Mouse (Mus musculus): ENCODE results near the gene Isy1.

Isy1 gene

DNA sequence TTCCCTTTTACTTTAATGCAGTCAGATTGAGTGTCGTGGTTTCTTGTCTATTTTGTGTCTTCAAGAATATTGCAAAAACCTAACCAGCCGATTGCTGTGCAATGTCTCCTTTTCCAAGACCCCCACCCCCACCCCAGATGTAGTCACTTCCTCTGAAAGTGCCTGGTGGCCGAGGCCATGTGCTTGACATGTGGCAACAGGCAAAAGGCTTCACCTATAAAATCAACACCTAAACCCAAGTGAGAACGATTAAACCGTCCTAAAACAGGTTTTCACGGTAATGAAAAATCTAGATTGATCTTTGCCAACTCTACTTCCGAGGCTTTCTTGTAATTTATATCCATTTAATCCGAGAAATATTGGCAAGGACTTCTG, 11.2 kb upstream of the Isy1 start:
- DNase-seq (ENCODE audit: low read depth) = no peak

GRCm38 (mm10) chr6:87846813-87847212, 8.2 kb upstream of the Isy1 start:
- no peak for DNase-seq (ENCODE audit: low read depth)

DNA sequence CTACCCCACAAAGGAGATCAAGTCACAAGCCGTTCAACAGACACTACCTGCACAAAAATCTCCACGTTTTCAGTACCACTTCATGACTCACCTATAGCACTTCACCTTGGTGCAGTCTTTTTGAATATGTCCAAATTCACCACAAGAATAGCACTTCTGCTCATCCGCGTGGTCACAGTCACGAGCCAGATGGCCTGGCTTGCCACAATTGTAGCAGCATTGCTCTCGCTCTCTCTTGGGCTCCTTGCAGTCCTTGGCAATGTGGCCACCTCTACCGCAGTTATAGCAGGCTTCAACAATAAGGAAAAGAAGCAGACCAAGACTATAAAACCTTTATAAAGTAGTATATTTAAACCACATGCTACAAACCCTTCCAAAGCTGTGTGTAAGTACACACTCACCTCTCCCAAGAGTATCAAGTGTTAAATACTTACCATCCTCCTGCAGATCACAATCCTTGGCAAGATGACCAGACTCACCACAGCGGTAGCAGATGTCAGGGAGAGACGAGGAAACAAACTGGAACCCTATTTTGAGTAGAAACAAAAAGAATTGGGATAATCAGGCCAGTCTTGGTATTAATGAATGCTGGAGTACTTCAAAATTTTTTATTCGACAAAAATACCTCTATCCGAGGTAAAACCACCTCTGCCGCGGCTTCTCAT, 6.6 kb upstream of the Isy1 start:
- no peak for DNase-seq (ENCODE audit: low read depth)

GRCm38 (mm10) chr6:87842254-87842653, 3.7 kb upstream of the Isy1 start:
- no peak for DNase-seq (ENCODE audit: low read depth)

- no peak for DNase-seq (ENCODE audit: low read depth)
Measured at GRCm38 (mm10) chr6:87841635-87842034, 3.0 kb upstream of the Isy1 start.

- no peak for DNase-seq (ENCODE audit: low read depth)
Measured at GRCm38 (mm10) chr6:87839797-87840341, 1.3 kb upstream of the Isy1 start.

DNA sequence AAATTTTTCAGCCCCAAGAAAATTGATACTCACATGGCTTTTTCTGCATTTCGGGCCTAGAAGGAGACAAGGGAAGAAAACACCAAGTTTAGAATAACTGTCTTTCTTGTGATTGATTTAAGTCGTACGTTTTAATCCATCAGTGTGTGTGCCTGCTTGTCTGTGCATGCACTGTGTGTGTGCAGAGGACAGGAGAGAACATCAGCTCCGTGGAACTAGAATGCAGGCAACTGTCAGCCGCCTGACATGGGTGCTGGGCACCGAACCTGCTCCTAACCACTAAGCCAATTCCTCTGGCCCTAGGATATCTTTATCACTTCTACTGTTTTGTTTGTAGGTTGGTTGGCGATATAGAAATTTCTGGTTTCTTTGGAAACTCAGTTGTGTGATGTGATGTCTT, 2.9 kb downstream of the Isy1 start, which contains the start of gene Gm45140:
Gene Gm45140 (minus strand): TSS at position 101 of the 400 bp plus-strand sequence.
- no peak for DNase-seq (ENCODE audit: low read depth)

DNA sequence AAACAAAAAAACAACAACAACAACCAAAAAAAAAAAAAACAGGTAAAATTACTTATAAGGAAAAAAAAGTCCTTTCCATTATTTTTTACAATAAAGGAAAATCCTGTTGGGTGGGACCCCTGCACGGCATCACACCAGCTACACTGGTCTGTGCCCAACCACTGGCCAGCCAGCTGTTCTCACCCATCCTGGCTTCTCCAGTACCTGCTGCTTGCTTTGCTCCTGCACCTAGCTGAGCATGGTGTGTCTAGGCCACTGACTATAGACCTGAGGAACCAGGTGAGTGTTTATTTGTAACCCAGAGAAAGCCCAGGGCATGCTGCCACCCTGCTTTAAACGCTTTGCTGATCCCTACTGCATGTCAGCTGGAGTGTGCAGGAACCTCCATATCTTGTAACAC, 18.2 kb downstream of the Isy1 start:
- DNase-seq (ENCODE audit: low read depth) = no peak

- no peak for DNase-seq (ENCODE audit: low read depth)
Measured at GRCm38 (mm10) chr6:87814486-87814885, 24.1 kb downstream of the Isy1 start.

- no peak for DNase-seq (ENCODE audit: low read depth)
Measured at GRCm38 (mm10) chr6:87812656-87813055, 25.9 kb downstream of the Isy1 start.

GRCm38 (mm10) chr6:87811675-87812338, 26.8 kb downstream of the Isy1 start, which contains the start of gene Rab43:
Gene Rab43, minus strand, starts transcription at chr6:87812164.
- peak; percentile 86 for DNase-seq (ENCODE audit: low read depth)

DNA sequence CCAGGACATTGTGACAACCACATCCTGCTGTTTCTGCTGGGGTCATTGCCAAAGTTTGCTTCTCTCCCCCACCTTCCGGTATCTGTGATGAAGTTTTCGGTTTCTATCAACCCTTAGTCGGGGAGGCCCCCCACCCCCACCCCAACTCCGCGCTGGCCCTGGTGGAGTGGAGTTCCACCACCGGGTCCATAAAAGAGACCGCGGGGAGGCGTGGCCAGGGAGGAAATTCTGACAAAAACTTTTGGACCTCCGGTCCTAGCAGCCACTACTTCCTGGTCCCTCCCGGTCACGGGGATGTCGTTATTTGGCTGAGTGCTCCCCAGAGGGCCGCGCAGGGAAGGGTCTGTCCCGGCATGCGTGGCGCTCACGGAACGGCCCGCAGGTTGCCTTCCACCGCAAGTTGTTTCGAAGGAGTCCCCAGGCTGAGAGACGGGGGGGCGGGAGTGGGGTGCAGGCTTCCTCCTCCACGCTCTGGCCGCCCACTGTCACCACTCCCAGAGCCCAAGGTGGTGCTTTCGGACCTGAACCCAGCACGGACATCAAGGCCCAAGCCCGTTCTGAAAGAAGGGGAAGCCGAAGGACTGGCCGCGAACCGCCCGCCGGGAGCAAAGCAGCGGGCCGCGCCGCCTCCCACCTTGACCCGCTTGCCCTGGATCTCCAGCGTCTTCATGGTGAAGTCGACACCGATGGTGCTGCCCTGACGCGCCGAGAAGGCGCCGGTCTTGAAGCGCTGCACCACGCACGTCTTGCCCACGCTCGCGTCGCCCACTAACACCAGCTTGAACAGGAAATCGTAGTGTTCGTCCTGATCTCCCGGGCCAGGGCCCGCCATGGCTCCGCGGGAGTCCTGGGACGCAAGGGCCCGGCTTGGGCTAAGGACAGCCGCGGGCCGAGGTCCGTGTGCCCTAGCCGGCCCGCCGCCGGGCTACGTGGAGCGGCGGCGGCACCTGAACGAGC, 27.6 kb downstream of the Isy1 start:
- DNase-seq (ENCODE audit: low read depth) = no peak

DNA sequence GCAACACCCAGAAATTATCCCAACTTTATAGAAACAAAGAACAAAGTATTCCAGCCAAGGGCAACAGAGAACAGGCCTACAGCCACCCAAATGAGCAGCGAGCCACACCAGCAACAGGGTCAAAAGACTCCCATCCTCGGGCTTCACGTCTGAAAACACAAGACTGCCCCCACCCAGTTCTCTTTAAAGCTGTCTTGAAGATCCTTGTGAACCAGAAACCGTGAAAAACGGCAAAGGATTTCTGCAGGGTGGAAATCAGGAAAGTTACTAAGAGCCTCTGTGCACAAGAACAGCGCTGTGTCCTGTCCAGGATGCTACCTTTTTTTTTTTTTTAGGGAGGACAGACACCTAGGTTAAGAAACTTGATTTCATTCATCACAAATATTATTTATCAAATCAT, 28.3 kb downstream of the Isy1 start:
- no peak for DNase-seq (ENCODE audit: low read depth)

DNA sequence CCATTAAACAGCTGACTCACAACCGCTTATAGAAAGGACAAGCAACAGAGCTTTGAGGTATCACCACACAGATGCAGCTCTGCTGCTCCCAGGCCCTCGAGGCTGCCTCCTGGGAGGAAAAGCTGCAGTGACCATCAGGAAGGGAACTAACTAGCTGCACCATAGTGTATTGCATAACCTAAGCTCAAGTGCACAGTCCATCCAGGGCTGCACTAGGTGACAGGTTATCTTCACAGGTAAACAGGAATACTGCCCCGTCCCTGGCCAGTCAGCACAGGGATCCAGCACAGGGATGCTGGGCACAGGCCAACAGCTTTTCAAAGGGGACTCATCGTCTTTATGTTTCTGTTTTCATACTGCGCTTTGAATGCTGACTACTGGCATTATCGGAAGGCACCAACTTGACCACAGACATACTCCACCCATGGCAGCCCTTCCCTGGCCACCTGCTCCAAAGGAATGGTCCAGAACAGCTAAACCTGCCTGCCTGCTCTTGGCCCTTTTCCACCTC, 28.9 kb downstream of the Isy1 start:
- DNase-seq (ENCODE audit: low read depth) = no peak

DNA sequence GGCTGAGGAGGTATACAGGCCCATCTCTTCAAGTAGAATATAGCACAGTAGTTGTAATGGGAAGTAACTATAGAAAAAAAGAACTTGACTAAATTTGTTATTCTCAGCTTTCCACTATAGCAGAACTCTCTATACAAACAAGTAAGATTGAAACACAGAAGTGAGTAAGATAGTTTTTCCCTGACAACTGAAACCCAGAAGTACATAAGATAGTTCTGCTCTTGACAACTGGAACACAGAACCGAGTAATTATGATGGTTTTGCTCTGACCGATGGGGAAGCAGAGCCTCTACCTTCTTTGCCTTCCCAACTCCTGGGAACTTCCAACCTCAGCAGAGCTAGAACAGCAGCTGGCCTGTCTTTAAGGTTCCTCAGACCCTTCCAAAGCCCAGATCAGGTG, 29.5 kb downstream of the Isy1 start:
- DNase-seq (ENCODE audit: low read depth) = no peak

GRCm38 (mm10) chr6:87808521-87808920, 30.1 kb downstream of the Isy1 start:
- no peak for DNase-seq (ENCODE audit: low read depth)

DNA sequence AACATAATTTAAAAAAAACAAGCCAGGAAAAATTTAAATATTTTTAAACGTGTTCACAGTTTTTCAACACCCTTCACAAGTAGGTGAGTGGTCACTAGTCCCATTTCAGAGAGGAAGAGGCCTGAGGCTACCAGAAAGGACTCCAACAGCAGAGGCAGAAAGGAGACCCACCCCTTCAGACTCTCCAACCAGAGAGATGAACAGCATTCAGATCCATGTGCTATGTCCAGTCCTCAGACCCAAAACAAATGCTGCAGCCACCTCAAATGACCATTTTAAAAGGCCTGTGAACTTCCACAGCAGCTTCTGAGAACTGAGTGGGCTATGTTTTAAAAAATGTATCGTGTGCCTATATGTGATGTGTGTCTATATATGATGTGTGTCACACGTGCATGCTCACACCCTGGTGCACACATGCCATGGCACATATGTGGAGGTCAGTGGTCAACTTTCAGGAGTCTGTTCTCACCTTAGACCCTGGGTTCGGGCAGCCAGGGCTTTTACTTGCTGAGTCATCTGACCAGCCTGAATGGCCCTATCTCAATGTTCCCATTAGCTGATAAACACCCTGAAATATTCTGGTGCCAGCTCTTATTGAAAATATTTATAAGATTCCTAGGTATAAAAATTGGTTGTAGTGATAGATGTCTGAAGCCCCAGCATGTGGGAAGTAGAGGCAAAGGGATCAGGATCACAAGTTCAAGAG, 30.7 kb downstream of the Isy1 start:
- DNase-seq (ENCODE audit: low read depth) = no peak

GRCm38 (mm10) chr6:87806857-87807256, 31.7 kb downstream of the Isy1 start:
- no peak for DNase-seq (ENCODE audit: low read depth)

GRCm38 (mm10) chr6:87806028-87806427, 32.6 kb downstream of the Isy1 start:
- no peak for DNase-seq (ENCODE audit: low read depth)

DNA sequence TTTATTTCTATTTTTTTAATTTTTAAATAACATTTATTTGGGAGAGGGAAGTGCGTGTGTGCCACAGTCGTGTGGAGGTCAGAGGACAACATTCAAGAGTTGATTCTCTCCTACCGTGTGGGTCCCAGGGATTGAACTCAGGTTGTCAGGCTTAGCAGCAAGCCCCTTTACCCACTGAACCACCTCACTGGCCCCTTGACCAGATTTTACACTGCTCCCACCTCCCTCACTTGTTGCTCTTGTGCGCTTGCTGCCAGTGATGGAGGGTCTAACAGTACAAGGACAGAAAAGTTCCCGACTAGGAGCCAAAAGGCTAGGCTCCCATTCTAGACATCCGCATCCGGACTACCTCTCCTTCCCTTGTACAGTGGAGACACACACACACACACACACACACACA, 33.1 kb downstream of the Isy1 start:
- no peak for DNase-seq (ENCODE audit: low read depth)

GRCm38 (mm10) chr6:87804886-87805285, 33.7 kb downstream of the Isy1 start:
- no peak for DNase-seq (ENCODE audit: low read depth)

GRCm38 (mm10) chr6:87804036-87804435, 34.6 kb downstream of the Isy1 start:
- no peak for DNase-seq (ENCODE audit: low read depth)
